Mouse (Mus musculus) liver, adult (tissue): Measurements from ENCODE around the gene Renbp.

Experiments
- GATA4 ChIP-seq: IDR thresholded peaks from 2 replicates; pipeline ENCODE4 v1.6.1; 2014; ENCODE audit warnings: mild to moderate bottlenecking, low read length; ENCODE audit not compliant: insufficient replicate concordance

The Renbp gene

GRCm38 (mm10) chrX:73881036-73881427 is 49.6 kb downstream of the Renbp start:
- TF ChIP-seq GATA4, result no peak

DNA sequence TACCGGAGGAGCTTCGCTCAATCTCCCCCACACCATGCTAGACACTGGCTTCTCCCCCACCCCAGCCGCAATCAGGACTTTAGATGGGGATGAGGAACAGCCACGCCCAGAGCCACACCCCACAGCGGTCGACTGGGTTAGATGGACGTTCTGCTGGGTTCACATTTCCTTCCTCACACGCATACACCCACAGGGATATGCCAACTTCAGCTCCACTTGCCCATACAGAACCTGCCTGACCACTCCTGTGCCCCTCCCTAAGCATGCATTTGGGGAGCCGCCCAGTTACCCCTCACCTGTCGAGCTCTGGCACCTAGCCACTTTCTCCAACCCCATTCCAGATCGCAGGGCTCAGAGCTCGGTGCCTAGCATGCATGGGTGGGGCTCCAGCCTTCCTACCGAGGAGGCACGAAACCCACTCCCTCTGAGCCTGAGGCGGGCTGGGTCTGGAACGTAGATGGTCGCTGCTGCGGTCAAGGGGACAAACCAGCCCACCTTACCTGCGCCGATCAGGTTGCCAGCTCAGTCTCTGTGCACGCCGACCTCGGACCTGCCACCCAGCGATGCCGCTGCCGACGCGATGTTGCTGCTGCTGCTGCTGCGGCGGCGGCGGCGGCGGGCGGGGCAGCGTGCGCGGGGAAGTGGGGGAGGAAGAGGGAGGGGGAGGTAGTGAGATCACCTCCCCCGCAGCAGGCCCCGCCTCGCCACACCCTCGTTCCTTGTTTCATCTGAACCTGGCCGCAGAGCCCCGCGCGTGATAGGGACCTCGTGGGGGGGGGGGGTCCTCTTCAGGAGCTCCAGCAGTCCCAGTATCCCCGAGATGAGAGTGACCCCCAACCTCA is 50.2 kb downstream of the Renbp start:
- no peak for TF ChIP-seq GATA4

- no peak for TF ChIP-seq GATA4
Observed at GRCm38 (mm10) chrX:73877014-73877413, 53.6 kb downstream of the Renbp start.

- TF ChIP-seq GATA4, result no peak
Observed at GRCm38 (mm10) chrX:73875881-73876280, 54.8 kb downstream of the Renbp start.
